Mouse (Mus musculus) T-helper 17 cell (primary cell): Measurements from ENCODE around the gene Rap1gap2.

Experiments
- in situ Hi-C, 2 experiments: fragments of 300-600 bp; cut with MboI, MseI; formaldehyde crosslinking; loops; 1 replicate in 1 of 2; 2 replicates in 1 of 2; pipeline ENCODE4 v1.15.1; 2025; ENCODE audit warnings: high pct_unique_total_duplicates in 2 of 2

Rap1gap2 gene

DNA sequence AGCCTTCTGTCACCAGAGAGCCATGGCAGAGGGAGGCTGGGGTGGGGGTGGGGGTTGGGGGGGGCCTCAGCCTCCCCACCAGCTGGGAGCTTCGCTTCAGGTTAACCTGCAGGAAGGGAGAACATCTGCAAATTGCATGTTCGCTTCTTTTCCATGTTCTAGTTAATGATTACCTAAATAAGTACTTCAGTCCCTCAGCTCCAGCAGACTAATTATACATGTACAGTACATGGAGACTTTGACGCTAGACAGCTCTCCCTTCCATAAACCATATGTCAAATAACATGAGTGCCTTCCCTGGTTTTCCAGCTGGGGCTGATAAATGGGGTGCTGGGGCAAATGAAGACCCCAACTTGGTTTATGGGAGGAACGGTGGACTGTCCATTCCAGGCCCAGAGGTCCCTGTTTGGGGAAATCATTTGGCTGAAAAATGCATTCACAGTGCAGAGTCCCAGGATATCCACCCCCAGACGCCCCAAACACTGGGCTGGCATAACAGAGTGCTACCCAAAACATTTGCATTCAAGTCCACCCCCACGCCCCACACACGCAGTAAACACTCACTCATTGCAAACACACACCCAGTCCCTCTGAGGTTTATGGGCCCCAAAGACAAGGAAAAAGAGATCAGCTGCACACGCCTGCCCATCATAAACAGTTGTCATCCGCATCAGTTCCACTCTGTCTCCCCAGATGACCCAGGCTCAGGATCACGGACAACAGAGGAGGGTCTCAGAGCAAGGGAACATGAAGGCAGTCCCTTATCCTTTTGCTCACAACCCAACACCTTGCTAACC, 146.3 kb downstream of the Rap1gap2 start:
- in situ Hi-C loops, result loop anchor here in 1 of 2 experiments (25.0 kb wide), 1 partner anchor 1827 kb away; no protein-coding TSS in a partner anchor

DNA sequence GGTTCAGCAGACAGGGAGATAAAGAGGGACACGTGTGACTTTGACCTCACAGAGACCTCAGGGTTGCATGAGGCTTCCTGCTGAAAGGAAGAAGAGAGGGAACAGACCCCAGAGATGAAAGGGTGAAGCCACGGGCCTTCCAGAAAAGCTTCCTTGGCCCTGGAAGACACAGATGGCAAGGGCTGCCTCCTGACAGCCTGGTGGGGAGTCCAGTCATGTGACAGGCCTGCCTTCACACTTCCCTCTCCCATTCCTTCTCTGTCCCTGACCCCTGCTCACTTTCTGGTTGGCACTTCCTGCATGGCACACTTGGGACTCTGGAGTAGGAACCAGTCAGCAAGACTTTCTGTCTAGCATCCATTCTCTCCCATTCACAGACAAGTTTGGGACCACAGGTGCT, 148.1 kb downstream of the Rap1gap2 start:
- in situ Hi-C loops, result loop anchor here in 1 of 2 experiments (25.0 kb wide), 1 partner anchor 1825 kb away; no protein-coding TSS in a partner anchor

DNA sequence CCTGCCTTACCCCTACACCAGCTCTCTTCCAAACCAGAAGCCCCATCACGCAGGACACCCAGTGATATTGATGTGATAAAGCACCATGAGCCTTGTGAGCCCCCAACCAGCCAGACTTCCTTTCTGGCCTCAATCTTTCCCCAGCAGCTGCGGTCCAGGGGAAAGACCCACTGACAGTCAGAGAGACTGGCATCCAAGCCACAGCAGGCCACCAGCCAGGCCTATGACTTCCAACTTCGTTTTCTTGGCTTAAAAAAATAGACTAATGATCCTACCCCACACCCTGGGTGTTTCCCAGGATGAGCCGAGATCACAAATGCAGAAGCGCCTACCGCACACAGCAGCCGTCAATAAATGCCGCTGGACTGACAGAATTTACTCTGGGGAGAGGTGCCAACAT, 151.1 kb downstream of the Rap1gap2 start:
- in situ Hi-C loops, result loop anchor here in 1 of 2 experiments (25.0 kb wide), 1 partner anchor 1822 kb away; no protein-coding TSS in a partner anchor

DNA sequence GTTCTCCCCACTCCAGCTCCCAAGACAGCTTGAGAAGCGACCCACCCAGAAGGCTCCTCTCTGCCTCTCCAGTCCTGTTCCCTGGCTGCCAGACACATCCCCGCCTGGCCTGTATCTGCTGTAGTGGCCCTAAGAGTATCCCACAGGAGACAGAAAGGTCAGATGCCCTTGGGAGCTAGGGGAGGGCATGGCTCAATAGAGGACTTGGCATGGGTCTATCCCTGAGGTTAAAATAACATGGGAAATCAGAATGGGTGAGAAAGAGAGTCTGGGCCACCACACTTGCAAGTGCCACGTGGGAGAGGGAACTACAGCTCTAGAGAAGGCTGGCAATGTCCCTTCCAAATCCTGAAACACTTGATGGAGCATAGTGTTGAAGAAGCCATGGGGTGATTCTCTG, 152.3 kb downstream of the Rap1gap2 start:
- in situ Hi-C loops, result loop anchor here in 1 of 2 experiments (25.0 kb wide), 1 partner anchor 1821 kb away; no protein-coding TSS in a partner anchor

DNA sequence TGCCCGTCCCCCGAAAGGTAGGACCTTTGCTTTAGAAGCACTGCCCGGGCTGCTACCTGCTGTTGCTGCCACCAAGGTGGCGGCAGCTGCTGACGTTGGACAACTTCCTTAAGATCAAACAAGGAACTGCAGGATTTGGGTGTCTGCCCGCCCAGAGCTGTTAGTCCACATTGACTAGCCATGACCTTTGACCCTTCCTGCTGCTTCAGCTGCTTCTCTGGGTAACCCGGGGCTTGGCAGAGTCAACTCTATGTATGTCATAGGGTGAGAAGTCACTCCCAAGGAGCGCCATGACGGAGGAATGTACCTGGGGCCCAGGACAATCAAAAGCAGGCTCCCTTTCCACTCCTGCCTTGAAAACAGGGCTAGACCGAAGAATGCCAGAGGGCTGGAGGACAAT, 153.5 kb downstream of the Rap1gap2 start:
- in situ Hi-C loops, result loop anchor here in 1 of 2 experiments (25.0 kb wide), 1 partner anchor 1820 kb away; no protein-coding TSS in a partner anchor

DNA sequence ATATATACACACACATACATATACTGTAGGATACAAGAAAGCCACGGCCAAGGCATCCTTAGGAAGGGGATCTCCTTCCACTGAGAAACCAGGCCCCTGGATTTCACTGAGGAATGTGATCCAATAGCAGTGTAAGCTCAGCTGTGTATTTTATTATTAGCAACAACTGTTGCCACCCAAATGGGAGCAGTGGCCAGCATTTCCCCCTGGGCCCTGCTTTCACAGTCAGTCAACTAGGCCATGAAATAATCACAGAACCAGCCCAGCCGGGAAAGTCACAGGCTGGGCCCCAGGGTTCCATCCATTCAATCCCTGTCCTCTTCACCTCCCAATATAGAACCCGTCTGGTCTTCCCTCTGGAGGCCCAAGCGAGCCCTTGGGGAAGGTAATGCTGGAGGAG, 162.2 kb downstream of the Rap1gap2 start:
- in situ Hi-C loops, result no loop called here

DNA sequence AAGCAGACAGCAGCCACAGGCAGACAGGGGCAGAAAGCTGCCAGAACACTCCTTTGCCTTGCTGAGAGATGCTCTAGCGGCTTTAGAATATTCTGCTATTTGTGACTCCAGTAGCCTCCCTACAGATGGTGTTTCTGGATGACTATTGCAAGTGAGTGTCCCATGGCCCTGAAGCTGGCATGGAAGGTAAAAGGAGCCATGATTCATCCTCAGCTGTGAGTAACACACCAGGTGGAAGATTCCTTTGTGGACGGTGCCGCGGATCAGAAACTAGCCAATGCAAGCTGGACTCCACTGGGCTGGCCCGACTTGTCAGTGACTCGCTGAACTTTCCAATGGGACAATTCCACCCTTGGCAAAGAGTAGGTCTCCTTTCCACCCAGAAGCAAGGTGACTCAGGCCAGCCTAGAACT, 162.7 kb downstream of the Rap1gap2 start:
- in situ Hi-C loops, result no loop called here

DNA sequence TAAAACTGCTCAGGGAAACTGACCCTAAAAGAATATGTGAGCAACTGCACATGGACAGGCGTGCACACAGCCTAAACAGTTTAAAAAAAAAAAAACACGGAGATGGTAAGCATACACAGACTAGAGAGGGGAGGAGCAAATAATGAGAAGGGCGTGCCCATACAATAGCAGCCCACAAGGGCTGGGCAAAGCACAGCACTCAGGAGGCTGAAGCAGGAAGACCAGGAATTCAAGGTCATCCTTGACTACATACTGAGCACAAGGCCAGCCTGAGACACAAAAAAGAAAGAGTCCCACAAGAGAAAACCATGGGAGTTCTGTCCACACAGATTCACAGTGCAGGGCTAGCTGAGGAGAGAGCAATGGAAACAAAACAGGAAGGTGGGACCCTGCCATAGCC, 165.1 kb downstream of the Rap1gap2 start:
- in situ Hi-C loops, result no loop called here

DNA sequence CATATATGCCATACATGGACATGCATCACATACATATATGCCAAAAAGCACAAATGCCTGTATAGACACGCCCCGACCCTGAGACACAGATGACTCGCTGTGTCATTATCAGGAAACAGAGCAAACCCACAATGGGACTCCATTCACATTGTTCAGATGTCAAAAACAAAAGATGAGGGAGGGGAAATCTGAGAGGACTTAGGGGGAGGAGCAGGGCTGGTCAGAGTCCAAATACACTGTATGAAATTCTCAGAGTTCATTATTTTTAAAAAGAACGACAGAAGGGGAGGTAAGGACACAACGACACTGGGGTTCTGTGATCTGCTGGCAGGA, 166.8 kb downstream of the Rap1gap2 start:
- in situ Hi-C loops, result no loop called here

DNA sequence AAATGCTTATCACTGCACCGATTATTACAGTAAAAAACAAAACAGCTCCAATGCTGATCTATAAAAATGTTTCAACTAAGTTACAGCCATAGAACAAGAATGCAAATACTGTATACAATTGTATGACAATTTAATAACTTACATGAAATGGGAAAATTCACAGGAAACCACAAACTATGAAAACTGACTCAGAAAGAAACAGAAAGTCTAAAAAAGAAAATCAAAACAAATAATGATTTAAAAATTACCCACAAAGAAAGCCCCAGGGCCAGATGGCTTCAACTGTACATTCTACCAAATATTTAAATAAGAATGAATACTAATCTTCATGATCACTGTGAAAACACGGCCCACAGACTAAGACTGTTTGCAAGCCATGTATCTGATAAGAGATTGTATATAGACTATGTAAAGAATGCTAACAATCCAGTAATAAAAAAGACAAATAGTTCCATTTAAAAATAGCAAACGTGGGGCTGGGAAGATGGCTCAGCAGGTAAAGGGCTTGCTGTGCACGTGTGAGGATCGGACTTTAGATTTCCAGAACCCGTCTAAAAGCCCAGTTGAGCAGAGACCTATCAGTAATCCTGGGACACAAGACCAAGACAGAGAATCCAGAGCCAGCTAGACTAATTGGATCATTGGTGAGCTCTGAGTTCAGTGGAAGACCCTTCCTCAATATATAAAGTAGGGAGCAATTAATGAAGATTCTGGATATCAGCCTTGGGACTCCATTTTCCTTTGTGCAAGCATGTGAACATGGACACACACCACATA, 167.4 kb downstream of the Rap1gap2 start:
- in situ Hi-C loops, result no loop called here

DNA sequence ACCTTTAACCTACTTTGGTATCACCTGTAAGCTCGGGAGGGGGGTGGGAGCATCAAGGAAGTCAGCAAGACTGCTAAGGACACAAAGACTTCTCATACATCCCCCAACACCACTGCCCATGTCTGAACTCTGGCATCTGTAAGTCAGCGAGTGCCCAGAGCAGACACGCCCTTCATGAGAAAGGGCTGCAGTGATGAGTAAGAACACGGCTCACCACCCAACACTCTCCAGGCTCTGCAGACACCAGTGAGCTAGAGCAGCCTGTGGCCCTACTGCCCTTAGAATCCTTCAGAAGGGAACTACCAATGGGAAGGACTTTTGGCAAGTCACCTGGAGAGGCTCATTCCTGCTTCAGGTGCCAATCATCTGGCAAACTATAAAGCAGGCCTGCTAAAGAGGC, 168.3 kb downstream of the Rap1gap2 start:
- in situ Hi-C loops, result no loop called here

DNA sequence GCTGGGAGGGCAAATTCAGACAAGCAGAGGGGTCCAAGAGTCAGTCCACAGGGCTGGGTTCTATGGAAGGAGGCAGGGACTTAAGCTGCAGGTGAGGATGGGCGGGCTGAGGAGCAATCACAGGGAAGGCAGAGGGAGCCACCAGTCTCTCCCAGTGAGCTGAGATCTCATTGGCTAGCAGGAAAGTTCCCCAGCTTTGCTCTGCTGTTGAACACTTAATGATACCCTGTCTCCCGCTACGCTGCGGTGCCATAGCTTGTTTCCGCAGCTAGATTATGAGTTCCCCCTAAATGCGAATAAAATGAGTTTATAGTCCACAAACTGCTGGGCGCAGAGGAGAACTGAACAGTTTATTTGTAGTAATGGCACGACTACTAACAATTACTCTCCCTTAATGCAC, 170.6 kb downstream of the Rap1gap2 start:
- in situ Hi-C loops, result no loop called here

DNA sequence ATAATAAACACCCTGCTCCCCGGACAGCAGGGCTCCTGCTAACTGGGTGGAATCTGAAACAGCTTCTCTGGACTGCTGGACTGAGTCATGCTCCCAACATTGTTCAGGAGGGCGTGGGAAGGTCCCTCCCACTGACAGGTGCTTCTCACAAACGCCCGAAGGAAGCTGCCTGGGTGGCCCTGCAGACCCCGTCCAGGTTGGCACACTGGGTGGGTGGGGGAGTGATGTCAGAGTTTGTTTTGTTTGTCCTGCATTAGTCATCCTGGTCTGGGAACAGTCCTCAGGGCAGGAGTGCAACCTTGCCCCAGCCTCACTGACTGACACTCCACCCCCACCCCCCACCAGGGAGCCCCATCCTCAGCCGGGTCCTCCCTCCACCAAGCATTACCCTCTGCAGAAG, 171.5 kb downstream of the Rap1gap2 start:
- in situ Hi-C loops, result no loop called here

DNA sequence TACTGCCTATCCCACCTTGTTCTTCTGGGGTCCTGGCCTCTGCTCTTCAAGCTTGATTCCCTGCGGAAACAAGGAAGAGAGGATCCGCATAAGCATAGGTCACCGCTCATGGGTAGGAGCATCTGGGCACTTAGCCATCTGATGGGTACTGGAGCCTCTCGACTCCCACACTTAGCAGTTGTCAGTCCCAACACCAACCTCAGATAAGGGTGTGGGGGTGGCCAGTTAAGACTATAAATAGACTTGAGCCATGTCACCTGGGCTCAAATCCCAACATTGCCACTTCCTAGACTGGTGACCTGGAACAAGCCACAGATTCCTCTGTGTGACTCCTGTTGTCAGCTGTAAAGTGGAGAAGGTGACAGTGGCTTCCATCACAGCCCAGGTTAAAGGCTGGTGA, 172.5 kb downstream of the Rap1gap2 start:
- in situ Hi-C loops, result no loop called here

DNA sequence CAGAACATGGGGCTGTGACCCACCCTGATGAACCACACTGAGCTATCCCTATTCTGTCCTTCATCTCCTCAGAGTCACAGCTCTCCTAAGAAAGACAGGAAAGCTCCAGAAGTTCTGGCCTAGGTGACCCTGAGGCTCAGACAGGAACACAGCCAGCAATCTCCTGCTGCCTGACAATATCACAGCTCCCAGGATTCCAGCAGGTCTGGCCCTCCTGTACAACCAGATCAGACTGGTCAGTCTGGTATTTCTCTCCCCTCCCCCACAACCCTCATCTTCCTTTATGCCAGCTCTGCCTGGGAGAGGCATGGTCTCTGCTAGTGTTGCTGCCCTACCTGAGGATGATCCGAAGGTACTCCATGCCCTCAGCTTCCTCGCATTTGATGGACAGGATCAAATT, 175.3 kb downstream of the Rap1gap2 start:
- in situ Hi-C loops, result no loop called here

DNA sequence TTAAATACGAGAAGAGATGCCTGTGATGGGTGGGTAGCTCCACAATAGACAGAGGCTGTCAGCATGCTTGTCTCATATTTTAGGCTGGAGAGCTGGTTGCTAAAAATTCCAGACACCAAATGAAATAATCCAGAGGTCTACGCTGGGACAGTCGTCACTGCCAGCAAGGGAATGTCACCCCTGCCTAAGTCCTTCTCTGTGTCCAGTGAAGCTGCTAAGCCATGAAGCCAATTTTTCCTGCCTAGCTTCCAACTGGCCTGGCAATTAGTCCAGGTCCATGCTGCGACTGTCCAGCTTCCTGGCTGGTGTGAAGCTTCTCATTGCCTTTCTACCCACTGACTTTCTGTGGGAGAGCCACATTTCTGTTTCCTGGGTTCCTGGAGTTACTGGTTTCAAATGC, 177.7 kb downstream of the Rap1gap2 start:
- in situ Hi-C loops, result no loop called here

DNA sequence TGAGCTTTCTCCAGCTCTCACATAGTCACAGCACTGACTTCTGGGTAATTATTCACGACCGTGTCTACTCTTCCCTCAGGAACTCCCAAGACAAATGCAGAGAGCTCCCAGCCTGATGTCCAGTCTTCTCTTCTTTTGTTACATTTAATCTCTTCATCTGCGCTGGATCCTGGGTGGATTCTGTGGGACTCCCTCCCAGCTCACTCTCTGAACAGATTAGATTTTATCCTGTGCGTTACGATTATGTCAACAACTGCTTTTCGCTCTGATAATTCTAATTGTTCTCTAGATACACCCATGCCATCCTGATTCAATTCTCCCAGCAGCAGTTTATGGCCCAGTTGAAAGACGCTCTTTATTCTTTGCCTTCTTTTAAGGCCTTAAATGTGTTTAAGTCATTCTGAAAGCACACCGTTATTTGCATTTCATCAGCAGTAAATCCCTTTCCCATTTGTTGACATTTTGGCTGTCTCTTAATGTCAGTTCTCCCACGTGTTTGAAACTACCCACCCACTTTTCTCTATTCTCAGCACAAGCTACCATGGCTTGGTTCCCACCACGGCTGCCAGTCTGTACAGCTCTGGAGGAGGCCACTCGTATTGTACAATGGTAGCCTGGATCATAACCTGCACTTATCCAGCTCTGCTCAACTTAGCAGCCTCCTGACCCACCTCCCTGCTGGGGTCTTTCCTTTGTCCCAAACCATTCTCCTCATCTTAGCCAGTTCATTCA, 180.8 kb downstream of the Rap1gap2 start:
- in situ Hi-C loops, result no loop called here

DNA sequence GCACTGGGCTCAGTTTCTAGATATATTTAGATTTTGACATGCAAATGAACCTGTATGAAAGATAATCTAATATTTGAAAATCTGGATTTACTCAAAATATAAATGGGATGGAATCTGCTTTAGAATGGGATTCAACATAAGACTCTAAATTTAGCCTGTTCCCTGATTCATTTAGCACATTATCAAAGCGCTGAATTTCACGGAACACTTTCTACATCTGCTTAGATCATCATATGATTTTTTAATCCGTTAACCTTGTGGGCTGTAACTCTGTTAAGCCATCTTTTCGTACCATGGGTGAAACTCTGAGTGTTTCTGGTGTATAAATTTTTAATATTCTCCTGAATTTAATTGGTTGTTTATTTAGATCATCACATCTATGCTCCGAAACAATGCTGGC, 184.4 kb downstream of the Rap1gap2 start:
- in situ Hi-C loops, result no loop called here

DNA sequence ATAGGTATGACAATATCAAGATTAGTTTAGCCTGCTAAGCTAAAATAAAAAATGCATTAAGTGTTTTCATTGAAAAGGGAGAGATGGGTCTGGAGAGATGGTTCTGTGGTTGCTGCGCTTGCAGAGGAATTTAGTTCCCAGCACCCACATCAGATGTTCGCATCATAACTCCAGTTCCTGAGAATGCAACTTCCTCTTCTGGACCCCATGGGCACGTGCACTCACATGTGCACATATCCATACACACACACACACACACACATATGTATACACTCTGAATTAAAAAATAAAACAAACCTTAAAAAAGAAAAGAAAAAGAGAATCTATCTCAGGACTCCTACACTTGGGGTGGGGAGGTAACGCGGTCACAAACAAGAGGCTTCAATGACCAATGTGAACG, 188.7 kb downstream of the Rap1gap2 start:
- in situ Hi-C loops, result no loop called here

DNA sequence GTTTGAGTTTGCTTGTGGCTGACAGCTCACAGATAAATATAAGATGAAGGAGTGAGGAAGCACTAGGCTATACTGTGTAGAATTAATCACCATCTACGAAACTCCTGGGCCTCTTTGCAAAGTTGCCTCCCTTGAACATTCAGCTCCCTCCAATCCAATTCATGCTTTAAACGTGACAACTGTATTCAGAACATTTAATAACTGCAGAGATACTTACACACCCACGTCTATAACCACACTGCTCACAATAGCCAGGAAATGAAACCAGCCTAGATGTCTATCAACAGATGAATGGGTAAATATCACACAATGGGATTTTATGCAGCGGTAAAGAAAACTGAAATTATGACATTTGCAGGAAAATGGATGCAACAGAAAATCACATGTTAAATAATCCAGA, 189.6 kb downstream of the Rap1gap2 start:
- in situ Hi-C loops, result no loop called here

DNA sequence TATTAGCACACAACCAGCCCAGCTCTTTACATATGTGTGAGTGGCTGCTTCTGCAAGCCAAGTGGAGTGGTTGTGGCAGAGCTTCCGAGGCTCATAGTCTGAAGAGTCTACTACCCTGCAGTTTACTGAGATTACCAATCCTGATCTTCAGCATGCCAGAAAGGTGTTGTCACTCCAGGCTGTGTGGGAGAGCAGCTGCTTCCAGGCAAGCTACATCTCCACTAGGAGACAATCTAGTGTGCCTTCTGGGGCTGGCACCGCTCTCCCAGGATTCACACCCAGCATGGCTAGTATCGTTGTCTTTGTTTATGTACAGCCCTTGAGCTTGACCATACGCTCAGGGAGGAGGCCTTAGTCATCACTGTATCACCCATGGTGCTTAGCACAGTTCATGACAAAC, 191.1 kb downstream of the Rap1gap2 start:
- in situ Hi-C loops, result no loop called here

DNA sequence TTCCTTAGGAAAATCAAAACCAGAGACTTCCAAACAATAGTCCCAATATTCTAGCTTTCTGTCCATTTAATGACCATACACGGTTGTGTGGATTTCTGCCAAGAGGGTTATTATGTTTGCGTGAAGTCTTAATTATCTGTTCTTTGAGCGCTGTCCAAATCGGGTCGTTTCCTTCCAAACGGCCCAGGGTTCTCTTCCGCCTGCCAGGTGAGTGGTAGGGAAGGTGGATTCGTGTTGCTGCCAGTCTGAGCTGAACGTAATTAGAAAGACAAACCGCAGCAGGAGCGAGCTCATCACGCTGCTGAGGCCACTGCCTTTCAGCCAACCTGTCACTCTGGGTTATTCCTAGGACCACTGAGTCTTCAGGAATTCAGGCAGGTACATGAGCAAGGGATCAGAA, 195.0 kb downstream of the Rap1gap2 start:
- in situ Hi-C loops, result no loop called here
